Mouse (Mus musculus) small intestine, adult 2 months (tissue): Measurements from ENCODE around the gene Clhc1. TPM values are rescaled to one million over a fixed set of nuclear protein-coding genes. Genes with fewer than 3 reads are reported as not detected.

Experiments used
- H3K27ac ChIP-seq: fragments of 200-500 bp; 2 replicates; pipeline ENCODE4 v1.5.1; 2012; ENCODE audit warnings: low read depth, low read length, control low read depth, inconsistent platforms; ENCODE audit not compliant: insufficient read depth
- H3K27me3 ChIP-seq: fragments of 200-500 bp; 2 replicates; pipeline ENCODE4 v1.6.1; 2012; ENCODE audit warnings: mild to moderate bottlenecking, moderate library complexity, low read length, inconsistent platforms; ENCODE audit not compliant: control insufficient read depth, insufficient read depth
- H3K36me3 ChIP-seq: fragments of 200-500 bp; 2 replicates; pipeline ENCODE4 v1.6.1; 2012; ENCODE audit warnings: mild to moderate bottlenecking, low read length, control low read depth, inconsistent platforms; ENCODE audit not compliant: control insufficient read depth, insufficient read depth
- H3K4me1 ChIP-seq: fragments of 200-500 bp; 2 replicates; pipeline ENCODE4 v1.6.1; 2012; ENCODE audit warnings: low read length, inconsistent platforms, mixed read lengths; ENCODE audit not compliant: control insufficient read depth, insufficient read depth, insufficient read length
- H3K4me3 ChIP-seq: fragments of 200-500 bp; 2 replicates; pipeline ENCODE4 v1.5.1; 2012; ENCODE audit warnings: low read depth, mild to moderate bottlenecking, control low read depth, inconsistent platforms, low read length, moderate library complexity
- CTCF ChIP-seq: fragments of 200-500 bp; IDR thresholded peaks from 2 replicates; pipeline ENCODE4 v1.5.1; 2012; ENCODE audit warnings: low read depth, mild to moderate bottlenecking, control low read depth, inconsistent platforms, low read length, moderate library complexity, mixed read lengths; ENCODE audit not compliant: insufficient replicate concordance, insufficient read length; ENCODE audit errors: extremely low read depth
- POLR2A ChIP-seq: fragments of 200-500 bp; IDR thresholded peaks from 2 replicates; pipeline ENCODE4 v1.6.1; 2012; ENCODE audit warnings: low read depth, mild to moderate bottlenecking, control low read depth, inconsistent platforms, low read length, moderate library complexity
- WGBS: fragments of 180-500 bp; shearing (Covaris S2); methylation state at CpG from one replicate; pipeline ENCODE4 v1.1.7; 2018; 5-methylcytosine and 5-hydroxymethylcytosine counted together
- polyA plus RNA-seq: library from polyadenylated mRNA; depleted of rRNA; stranded (reverse); fragments of >200 nt; gene quantifications from 2 replicates; pipeline ENCODE4 v1.2.3, GENCODE M21; 2012

The Clhc1 gene
- polyA plus RNA-seq, 1 experiment, result not detected

DNA sequence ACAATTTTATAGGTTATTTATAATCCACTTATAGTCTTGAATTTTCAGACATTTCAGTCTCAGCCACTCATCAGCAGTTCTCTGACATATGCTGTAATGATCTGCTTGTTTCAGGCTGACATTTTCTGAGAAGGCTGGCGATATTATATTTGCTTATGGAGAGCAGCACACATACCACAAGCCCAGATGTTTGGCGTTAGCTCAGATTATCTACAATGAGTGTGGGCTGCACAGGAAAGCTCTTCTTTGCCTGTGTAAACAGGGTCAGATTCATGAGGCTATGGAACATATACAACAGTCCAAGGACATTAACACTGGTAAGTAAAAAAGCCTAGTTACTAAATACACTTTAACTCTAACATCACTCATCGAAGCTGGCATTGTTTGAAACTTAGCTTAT is 23.8 kb downstream of the Clhc1 start:
- H3K4me1 ChIP-seq, result no peaks in the 10 kb centered on the region
- H3K27me3 ChIP-seq, result no peaks in the 10 kb centered on the region
- WGBS, result 39% methylated on average over 3 of the region's 3 CpGs
- no peak overlapping the region for H3K4me3 ChIP-seq
- no peak overlapping the region for H3K27ac ChIP-seq
- no peak for TF ChIP-seq POLR2A
- TF ChIP-seq CTCF, result no peak
- H3K36me3 ChIP-seq, result no peaks in the 10 kb centered on the region

DNA sequence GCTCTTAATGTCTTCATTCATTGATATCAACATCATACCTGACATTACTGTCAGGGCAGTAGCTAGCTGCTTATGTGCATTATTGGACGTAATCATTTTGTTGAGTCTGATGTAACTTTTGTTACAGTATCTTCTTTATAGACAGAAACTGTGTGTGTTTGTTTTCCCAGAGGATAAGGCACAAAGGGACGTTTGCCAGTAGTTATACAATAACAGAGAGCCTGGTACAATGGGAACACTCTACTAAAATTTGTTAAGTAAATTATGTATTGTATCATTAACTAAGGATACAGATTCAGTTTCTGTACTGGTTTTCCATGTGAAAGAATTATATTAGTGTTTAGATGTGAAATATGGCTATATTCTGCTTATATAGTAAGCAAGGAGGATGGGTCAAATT is 24.9 kb downstream of the Clhc1 start:
- H3K27ac ChIP-seq, result no peak overlapping the region
- H3K4me1 ChIP-seq, result no peaks in the 10 kb centered on the region
- no peak overlapping the region for H3K4me3 ChIP-seq
- 55% methylated on average over 2 of the region's 2 CpGs for WGBS
- TF ChIP-seq POLR2A (no peak), CTCF (no peak)
- H3K27me3 ChIP-seq, result no peaks in the 10 kb centered on the region
- no peaks in the 10 kb centered on the region for H3K36me3 ChIP-seq

DNA sequence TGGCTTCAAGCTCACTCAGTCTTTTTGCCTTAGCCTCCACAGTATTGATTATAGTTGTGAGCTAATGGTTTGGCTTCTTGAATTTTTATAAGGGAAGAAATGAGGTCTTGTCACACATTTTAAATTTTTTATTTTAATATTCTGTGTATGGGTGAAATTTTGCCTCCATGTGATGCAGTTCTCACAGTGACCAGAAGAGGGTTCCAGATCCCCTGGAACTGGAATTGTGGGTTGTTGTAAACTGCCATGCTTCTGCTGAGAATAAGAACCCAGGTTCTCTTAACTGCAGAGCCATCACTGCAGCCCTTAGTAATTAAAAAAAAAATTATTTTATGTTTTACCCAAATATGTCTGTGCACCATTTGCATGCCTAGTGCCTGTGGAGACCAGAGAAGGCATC is 31.9 kb downstream of the Clhc1 start:
- no peak overlapping the region for H3K4me3 ChIP-seq
- no peaks in the 10 kb centered on the region for H3K4me1 ChIP-seq
- H3K36me3 ChIP-seq, result no peaks in the 10 kb centered on the region
- TF ChIP-seq CTCF, result no peak
- no peaks in the 10 kb centered on the region for H3K27me3 ChIP-seq
- no peak overlapping the region for H3K27ac ChIP-seq

DNA sequence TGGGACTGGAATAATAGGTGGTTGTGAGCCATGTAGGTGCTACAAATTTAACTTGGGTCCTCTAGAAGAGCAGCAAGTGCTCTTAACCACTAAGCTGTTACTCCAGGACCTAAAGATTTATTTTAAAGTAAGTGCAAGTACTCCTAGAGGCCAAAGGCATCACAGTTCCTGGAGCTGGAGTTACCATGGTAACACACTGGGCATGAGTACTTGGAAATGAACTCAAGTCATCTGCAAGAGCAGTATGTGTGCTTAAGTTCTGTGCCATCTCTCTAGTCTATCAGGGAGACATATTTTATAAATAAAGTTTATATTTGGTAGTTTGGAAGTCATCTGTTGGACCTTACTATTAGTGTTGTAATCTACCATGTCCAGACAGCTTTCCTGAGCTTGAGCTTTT is 47.5 kb downstream of the Clhc1 start:
- H3K36me3 ChIP-seq, result no peaks in the 10 kb centered on the region
- H3K27ac ChIP-seq, result no peak overlapping the region
- no peaks in the 10 kb centered on the region for H3K27me3 ChIP-seq
- no peaks in the 10 kb centered on the region for H3K4me1 ChIP-seq
- no peak overlapping the region for H3K4me3 ChIP-seq
- no peak for TF ChIP-seq CTCF
- no peak for TF ChIP-seq POLR2A

DNA sequence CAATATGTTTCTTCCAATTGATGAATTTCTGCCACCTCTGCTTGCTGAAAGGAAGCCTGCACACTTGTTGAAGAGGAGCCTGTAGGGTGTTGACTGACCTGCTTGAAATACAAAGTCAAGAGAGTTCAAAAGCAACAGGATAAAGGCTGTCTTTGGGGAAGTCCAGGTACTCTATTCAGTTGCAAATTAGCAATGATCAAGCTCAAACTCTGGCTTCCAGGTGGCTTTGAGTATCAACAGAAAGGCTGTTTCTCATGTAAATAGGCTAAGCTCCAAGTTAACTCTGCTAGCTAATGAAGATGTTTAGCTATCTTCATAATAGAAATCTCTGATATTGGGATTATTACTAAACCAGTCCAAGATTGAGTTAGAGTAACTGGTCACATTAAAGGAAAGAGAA is 49.4 kb downstream of the Clhc1 start:
- TF ChIP-seq POLR2A, result no peak
- TF ChIP-seq CTCF, result no peak
- H3K27me3 ChIP-seq, result no peaks in the 10 kb centered on the region
- H3K4me3 ChIP-seq, result no peak overlapping the region
- no peak overlapping the region for H3K27ac ChIP-seq
- no peaks in the 10 kb centered on the region for H3K4me1 ChIP-seq
- H3K36me3 ChIP-seq, result no peaks in the 10 kb centered on the region

DNA sequence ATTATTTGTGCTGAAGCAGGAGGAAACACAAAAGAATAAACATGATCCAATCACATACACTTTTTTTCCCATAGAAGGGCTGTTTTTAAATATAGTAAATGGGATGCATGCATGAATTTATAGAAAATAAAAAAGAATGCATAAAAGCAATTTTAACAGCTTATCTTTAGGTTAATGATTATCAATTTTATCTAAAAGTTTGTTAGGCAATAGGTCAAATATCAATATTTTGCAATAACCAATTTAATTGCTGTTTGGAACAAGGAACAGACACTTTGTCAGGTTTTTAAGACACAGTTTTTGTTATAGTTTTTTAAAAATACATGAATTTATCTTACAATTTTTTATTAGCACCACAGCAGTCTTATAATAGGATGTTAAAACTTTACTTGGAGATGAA is 51.2 kb downstream of the Clhc1 start:
- no peak overlapping the region for H3K27ac ChIP-seq
- H3K27me3 ChIP-seq, result no peaks in the 10 kb centered on the region
- H3K36me3 ChIP-seq, result no peaks in the 10 kb centered on the region
- no peaks in the 10 kb centered on the region for H3K4me1 ChIP-seq
- H3K4me3 ChIP-seq, result no peak overlapping the region
- TF ChIP-seq POLR2A, result no peak
- no peak for TF ChIP-seq CTCF

DNA sequence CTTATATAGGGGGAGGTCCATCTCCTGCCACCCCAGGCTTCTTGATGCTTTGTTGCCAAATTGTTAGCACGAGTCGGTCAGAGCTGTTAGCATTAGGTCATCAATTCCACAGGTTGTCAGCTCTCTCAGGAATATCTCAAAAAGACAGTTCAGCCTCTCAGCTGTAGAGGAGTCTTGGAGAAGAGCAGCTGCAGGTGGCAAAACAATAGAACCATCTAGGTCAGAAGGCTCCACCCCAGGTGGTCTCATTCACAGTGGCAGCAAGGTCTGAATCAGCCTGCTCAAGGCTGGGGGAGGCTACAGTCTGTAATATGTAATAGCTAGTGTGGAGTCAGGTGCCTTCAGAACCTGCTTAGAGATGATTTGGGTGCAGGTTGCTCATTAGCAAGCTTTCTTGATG is 55.8 kb downstream of the Clhc1 start:
- Histone ChIP-seq H3K27me3 (no peaks in the 10 kb centered on the region), H3K4me1 (no peaks in the 10 kb centered on the region), H3K36me3 (no peaks in the 10 kb centered on the region), H3K27ac (no peak overlapping the region), H3K4me3 (no peak overlapping the region)
- no peak for TF ChIP-seq CTCF
- TF ChIP-seq POLR2A, result no peak
- 50% methylated on average over 2 of the region's 2 CpGs for WGBS

DNA sequence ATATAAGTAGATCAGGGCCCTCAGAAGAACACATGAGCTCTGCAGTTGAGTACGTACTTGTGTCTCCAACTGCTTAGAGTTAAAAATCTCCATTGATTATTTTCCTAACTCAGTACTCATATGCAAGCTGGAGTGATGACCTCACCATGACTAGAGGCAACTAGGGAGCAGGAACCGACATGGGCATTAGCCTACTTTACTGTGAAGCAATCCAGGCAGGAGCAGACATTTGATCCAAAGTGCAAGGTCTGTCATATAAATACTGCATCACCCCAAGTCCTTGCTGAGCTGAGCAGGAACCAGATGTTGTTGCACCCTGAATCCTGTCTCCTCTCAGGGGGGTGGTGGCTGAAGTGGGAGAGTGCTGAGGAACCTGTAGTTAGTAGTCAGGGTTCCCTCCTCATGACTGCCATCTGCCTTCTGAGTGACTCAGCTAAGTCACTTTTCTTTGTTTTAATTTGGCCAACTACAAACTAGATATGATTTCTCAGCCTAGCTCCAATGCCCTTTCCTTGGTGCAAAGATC is 59.8 kb downstream of the Clhc1 start:
- H3K27me3 ChIP-seq, result no peaks in the 10 kb centered on the region
- H3K4me1 ChIP-seq, result no peaks in the 10 kb centered on the region
- no peak for TF ChIP-seq CTCF
- TF ChIP-seq POLR2A, result no peak
- no peak overlapping the region for H3K4me3 ChIP-seq
- H3K36me3 ChIP-seq, result no peaks in the 10 kb centered on the region
- no peak overlapping the region for H3K27ac ChIP-seq
- 56% methylated on average over 2 of the region's 2 CpGs for WGBS
